Mouse (Mus musculus): ENCODE results near the gene Adamts7. TPM values are rescaled to one million over a fixed set of nuclear protein-coding genes. Genes with fewer than 3 reads are reported as not detected.

The Adamts7 gene
- polyA plus RNA-seq, 1 experiment = 9.8 TPM

DNA sequence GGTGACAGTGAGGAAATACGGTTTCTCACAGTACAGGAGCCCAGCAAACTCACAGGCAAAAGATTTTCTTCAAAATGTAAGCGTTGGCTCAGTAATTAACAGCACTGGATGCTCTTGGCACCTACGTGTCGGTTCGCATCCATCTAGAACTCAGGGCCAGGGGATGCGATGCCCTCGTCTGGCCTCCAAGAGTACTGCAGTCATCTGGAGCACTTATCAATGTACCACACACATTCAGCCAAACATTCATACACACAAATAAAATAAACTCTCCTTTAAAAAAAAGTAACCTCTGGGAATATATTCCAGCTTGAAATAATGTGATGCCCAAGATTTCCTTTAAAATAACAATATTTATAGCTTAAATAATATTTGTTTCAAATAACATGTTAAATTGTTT is 78.7 kb downstream of the Adamts7 start:
- no peak overlapping the region for H3K4me3 ChIP-seq (ENCODE audit: insufficient read depth, poor library complexity, severe bottlenecking)
- H3K79me2 ChIP-seq (ENCODE audit: control insufficient read depth, insufficient read depth) = no peaks in the 10 kb centered on the region
- no peak overlapping the region for H3ac ChIP-seq (ENCODE audit: control insufficient read depth, insufficient read length, low read depth)
- H3K79me3 ChIP-seq (ENCODE audit: low read depth) = no peaks in the 10 kb centered on the region
- no peaks in the 10 kb centered on the region for H3K36me3 ChIP-seq (ENCODE audit: control insufficient read depth, insufficient read depth)
- TF ChIP-seq CTCF (IDR thresholded peaks at IDR 0.05; ENCODE audit: control insufficient read depth, insufficient read depth, insufficient read length) = peak; percentile 12
- TF ChIP-seq CEBPB (IDR thresholded peaks at IDR 0.05; ENCODE audit: low read depth) = no peak
- no peak for TF ChIP-seq FOSL1 (IDR thresholded peaks at IDR 0.05; ENCODE audit: insufficient read depth, low read length, poor library complexity, severe bottlenecking)
- no peak for TF ChIP-seq MAX (IDR thresholded peaks at IDR 0.05)
- TF ChIP-seq MYOG (IDR thresholded peaks at IDR 0.05; ENCODE audit: control insufficient read depth, extremely low read depth, insufficient read length) = no peak
- no peaks in the 10 kb centered on the region for H3K27me3 ChIP-seq (ENCODE audit: control insufficient read depth, insufficient read depth, insufficient read length)

DNA sequence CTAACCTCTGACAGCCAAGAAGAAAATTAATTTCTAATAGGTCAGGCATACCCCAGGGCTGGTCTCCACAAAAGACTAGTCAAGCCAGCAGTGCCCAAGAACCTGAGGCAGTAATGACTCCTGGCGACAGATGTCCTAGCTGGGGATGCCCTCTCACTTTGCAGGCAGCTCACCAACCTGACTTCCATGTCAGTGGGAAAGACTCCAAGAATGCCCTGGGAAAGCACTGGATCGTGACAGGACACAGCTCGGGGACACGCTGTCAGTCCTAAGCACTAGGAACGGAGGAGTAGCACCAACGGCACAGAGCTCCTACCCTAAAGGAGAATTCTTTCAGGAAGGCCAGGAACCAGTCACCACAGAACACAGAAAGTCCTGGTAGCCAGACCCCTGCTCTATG is 79.4 kb downstream of the Adamts7 start:
- Histone ChIP-seq H3ac (ENCODE audit: control insufficient read depth, insufficient read length, low read depth) (no peak overlapping the region), H3K27me3 (ENCODE audit: control insufficient read depth, insufficient read depth, insufficient read length) (no peaks in the 10 kb centered on the region), H3K79me3 (ENCODE audit: low read depth) (no peaks in the 10 kb centered on the region), H3K4me3 (ENCODE audit: insufficient read depth, poor library complexity, severe bottlenecking) (no peak overlapping the region), H3K36me3 (ENCODE audit: control insufficient read depth, insufficient read depth) (no peaks in the 10 kb centered on the region), H3K79me2 (ENCODE audit: control insufficient read depth, insufficient read depth) (no peaks in the 10 kb centered on the region)
- TF ChIP-seq FOSL1 (IDR thresholded peaks at IDR 0.05; ENCODE audit: insufficient read depth, low read length, poor library complexity, severe bottlenecking) (no peak), CTCF (IDR thresholded peaks at IDR 0.05; ENCODE audit: control insufficient read depth, insufficient read depth, insufficient read length) (no peak), MYOD1 (IDR thresholded peaks at IDR 0.05; ENCODE audit: control insufficient read depth, insufficient read length, low read depth) (no peak), MAX (IDR thresholded peaks at IDR 0.05) (no peak), MYOG (IDR thresholded peaks at IDR 0.05; ENCODE audit: control insufficient read depth, extremely low read depth, insufficient read length) (no peak), USF1 (IDR thresholded peaks at IDR 0.05; ENCODE audit: low read depth) (no peak), CEBPB (IDR thresholded peaks at IDR 0.05; ENCODE audit: low read depth) (no peak)

DNA sequence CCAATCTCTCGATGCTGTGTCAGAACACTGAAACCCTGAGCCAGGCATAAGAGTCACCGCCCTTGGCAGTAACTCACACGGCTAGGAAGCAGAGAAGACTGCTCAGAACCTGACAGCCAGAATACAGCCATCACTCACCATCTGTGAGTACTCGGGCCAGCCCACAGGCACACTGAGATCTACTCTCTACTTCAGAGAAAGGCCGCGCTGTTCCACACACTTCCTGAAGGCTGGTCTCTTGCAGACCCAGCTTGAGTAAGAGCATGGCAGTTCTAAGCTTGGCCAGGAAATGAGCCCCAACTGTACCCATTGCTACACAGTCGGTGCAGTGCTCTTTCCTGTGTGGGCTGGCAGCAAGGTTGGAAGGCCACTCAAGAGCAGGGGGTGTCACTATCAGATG is 80.0 kb downstream of the Adamts7 start:
- no peaks in the 10 kb centered on the region for H3K36me3 ChIP-seq (ENCODE audit: control insufficient read depth, insufficient read depth)
- no peaks in the 10 kb centered on the region for H3K27me3 ChIP-seq (ENCODE audit: control insufficient read depth, insufficient read depth, insufficient read length)
- no peak overlapping the region for H3ac ChIP-seq (ENCODE audit: control insufficient read depth, insufficient read length, low read depth)
- TF ChIP-seq FOSL1 (IDR thresholded peaks at IDR 0.05; ENCODE audit: insufficient read depth, low read length, poor library complexity, severe bottlenecking) (no peak), CTCF (IDR thresholded peaks at IDR 0.05; ENCODE audit: control insufficient read depth, insufficient read depth, insufficient read length) (no peak), MYOG (IDR thresholded peaks at IDR 0.05; ENCODE audit: control insufficient read depth, extremely low read depth, insufficient read length) (no peak)
- H3K4me3 ChIP-seq (ENCODE audit: insufficient read depth, poor library complexity, severe bottlenecking) = no peak overlapping the region
- no peaks in the 10 kb centered on the region for H3K79me2 ChIP-seq (ENCODE audit: control insufficient read depth, insufficient read depth)
- H3K79me3 ChIP-seq (ENCODE audit: low read depth) = no peaks in the 10 kb centered on the region

DNA sequence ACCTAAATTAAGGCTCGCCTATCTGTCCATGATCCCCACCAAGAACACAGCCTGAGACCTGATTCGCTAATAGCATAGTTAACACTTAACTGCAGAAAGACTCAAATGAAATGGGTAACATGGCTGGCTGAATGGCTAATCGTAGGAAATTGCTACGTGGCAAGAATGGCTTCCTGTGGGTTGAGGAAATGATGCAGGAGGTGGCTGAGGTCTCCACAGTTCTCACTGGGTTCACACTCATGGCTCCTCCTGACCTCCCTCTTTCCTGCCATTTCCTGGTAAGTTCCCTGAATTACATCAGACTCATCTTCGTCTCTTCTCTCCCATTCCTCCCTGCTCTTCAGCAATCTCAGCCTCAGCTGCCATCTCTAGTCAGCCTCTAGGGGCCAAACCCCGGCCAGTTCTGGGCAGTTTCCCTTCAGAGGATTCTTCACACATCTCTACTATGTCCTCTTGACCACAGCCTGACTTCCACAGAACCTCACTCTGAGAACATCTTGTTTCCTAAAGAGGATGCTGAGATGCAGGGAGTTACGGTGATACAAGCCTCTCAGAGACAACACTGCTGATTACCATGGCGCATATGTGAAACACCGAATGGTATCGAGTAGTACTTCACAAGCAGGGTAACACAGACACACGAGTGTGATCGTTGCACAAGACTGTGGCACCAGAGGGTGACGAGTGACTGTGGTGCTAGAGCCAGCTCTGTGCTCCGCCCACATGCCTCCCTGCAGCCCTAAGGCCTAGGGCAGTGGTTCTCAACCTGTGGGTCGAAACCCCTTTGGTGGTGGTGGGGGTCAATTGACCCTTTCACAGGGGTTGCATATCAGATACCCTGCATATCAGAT is 81.7 kb downstream of the Adamts7 start:
- H3K79me3 ChIP-seq (ENCODE audit: low read depth) = no peaks in the 10 kb centered on the region

DNA sequence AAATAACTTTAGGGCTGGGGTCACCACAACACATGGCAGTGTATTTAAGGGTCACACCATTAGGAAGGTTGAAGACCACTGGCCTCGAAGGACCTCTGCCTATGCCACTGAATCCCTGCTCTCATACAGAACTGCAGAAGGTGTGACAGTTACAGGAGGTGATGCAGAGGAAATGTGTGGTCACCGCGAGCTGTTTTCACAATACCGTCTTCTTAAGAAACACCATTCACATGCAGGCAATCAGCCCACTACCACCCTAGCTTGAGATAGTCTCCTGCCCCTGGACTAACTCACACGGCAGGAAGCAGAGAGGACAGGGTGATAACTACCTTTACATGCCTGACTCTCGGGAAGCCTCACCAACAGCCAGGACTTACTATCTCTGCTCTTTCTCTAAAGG is 82.3 kb downstream of the Adamts7 start:
- no peaks in the 10 kb centered on the region for H3K79me2 ChIP-seq (ENCODE audit: control insufficient read depth, insufficient read depth)
- no peaks in the 10 kb centered on the region for H3K27me3 ChIP-seq (ENCODE audit: control insufficient read depth, insufficient read depth, insufficient read length)
- no peak overlapping the region for H3K4me3 ChIP-seq (ENCODE audit: insufficient read depth, poor library complexity, severe bottlenecking)
- TF ChIP-seq FOSL1 (IDR thresholded peaks at IDR 0.05; ENCODE audit: insufficient read depth, low read length, poor library complexity, severe bottlenecking) (no peak), CEBPB (IDR thresholded peaks at IDR 0.05; ENCODE audit: low read depth) (no peak), MYOD1 (IDR thresholded peaks at IDR 0.05; ENCODE audit: control insufficient read depth, insufficient read length, low read depth) (no peak), USF1 (IDR thresholded peaks at IDR 0.05; ENCODE audit: low read depth) (no peak), MAX (IDR thresholded peaks at IDR 0.05) (no peak), CTCF (IDR thresholded peaks at IDR 0.05; ENCODE audit: control insufficient read depth, insufficient read depth, insufficient read length) (no peak), MYOG (IDR thresholded peaks at IDR 0.05; ENCODE audit: control insufficient read depth, extremely low read depth, insufficient read length) (no peak)
- H3K79me3 ChIP-seq (ENCODE audit: low read depth) = no peaks in the 10 kb centered on the region
- no peak overlapping the region for H3ac ChIP-seq (ENCODE audit: control insufficient read depth, insufficient read length, low read depth)
- no peaks in the 10 kb centered on the region for H3K36me3 ChIP-seq (ENCODE audit: control insufficient read depth, insufficient read depth)

More for the DNA sequence above, 81.7 kb downstream of the Adamts7 start:
- Histone ChIP-seq H3K4me3 (ENCODE audit: insufficient read depth, poor library complexity, severe bottlenecking) (no peak overlapping the region), H3ac (ENCODE audit: control insufficient read depth, insufficient read length, low read depth) (no peak overlapping the region), H3K27me3 (ENCODE audit: control insufficient read depth, insufficient read depth, insufficient read length) (no peaks in the 10 kb centered on the region), H3K36me3 (ENCODE audit: control insufficient read depth, insufficient read depth) (no peaks in the 10 kb centered on the region), H3K79me2 (ENCODE audit: control insufficient read depth, insufficient read depth) (no peaks in the 10 kb centered on the region)
- TF ChIP-seq CEBPB (IDR thresholded peaks at IDR 0.05; ENCODE audit: low read depth) = no peak
- TF ChIP-seq FOSL1 (IDR thresholded peaks at IDR 0.05; ENCODE audit: insufficient read depth, low read length, poor library complexity, severe bottlenecking) = no peak
- no peak for TF ChIP-seq MAX (IDR thresholded peaks at IDR 0.05)
- TF ChIP-seq CTCF (IDR thresholded peaks at IDR 0.05; ENCODE audit: control insufficient read depth, insufficient read depth, insufficient read length) = no peak
- TF ChIP-seq MYOG (IDR thresholded peaks at IDR 0.05; ENCODE audit: control insufficient read depth, extremely low read depth, insufficient read length) = no peak
- TF ChIP-seq USF1 (IDR thresholded peaks at IDR 0.05; ENCODE audit: low read depth) = no peak
- TF ChIP-seq MYOD1 (IDR thresholded peaks at IDR 0.05; ENCODE audit: control insufficient read depth, insufficient read length, low read depth) = no peak

Data from C2C12 (cell line).